Mouse (Mus musculus) testis, postnatal 14 days (tissue): ENCODE data around the gene Tmem132d.

Source experiments
- DNase-seq: peaks from one replicate; pipeline ENCODE4 v3.0.0; 2021; ENCODE audit warnings: low spot score

Gene Tmem132d

GRCm38 (mm10) chr5:127926686-127927085 lies 506.2 kb downstream of the Tmem132d start:
- no peak for DNase-seq

GRCm38 (mm10) chr5:127924106-127924505 lies 508.8 kb downstream of the Tmem132d start:
- no peak for DNase-seq

GRCm38 (mm10) chr5:127919171-127919570 lies 513.7 kb downstream of the Tmem132d start:
- DNase-seq = no peak

GRCm38 (mm10) chr5:127918376-127918775 lies 514.5 kb downstream of the Tmem132d start:
- no peak for DNase-seq

- DNase-seq = no peak
Measured at GRCm38 (mm10) chr5:127914157-127914556, 518.7 kb downstream of the Tmem132d start.

GRCm38 (mm10) chr5:127911603-127912002 lies 521.3 kb downstream of the Tmem132d start:
- no peak for DNase-seq

- DNase-seq = no peak
Measured at GRCm38 (mm10) chr5:127910356-127910755, 522.5 kb downstream of the Tmem132d start.

GRCm38 (mm10) chr5:127895176-127895575 lies 537.7 kb downstream of the Tmem132d start:
- DNase-seq = no peak

- DNase-seq = no peak
Measured at GRCm38 (mm10) chr5:127885566-127886505, 547.0 kb downstream of the Tmem132d start.

GRCm38 (mm10) chr5:127883021-127883420 lies 549.9 kb downstream of the Tmem132d start:
- DNase-seq = no peak

- DNase-seq = no peak
Measured at GRCm38 (mm10) chr5:127874461-127874860, 558.4 kb downstream of the Tmem132d start.

- no peak for DNase-seq
Measured at GRCm38 (mm10) chr5:127865157-127865556, 567.7 kb downstream of the Tmem132d start.

- DNase-seq = no peak
Measured at GRCm38 (mm10) chr5:127859719-127860118, 573.2 kb downstream of the Tmem132d start.

- DNase-seq = no peak
Measured at GRCm38 (mm10) chr5:127852305-127852704, 580.6 kb downstream of the Tmem132d start.

GRCm38 (mm10) chr5:127831791-127832190 lies 601.1 kb downstream of the Tmem132d start:
- DNase-seq = no peak

- DNase-seq = no peak
Measured at GRCm38 (mm10) chr5:127830831-127831230, 602.0 kb downstream of the Tmem132d start.

- no peak for DNase-seq
Measured at GRCm38 (mm10) chr5:127828756-127829155, 604.1 kb downstream of the Tmem132d start.

- DNase-seq = no peak
Measured at GRCm38 (mm10) chr5:127821960-127822359, 610.9 kb downstream of the Tmem132d start.

GRCm38 (mm10) chr5:127815292-127815691 lies 617.6 kb downstream of the Tmem132d start:
- DNase-seq = no peak

GRCm38 (mm10) chr5:127807419-127807818 lies 625.5 kb downstream of the Tmem132d start:
- no peak for DNase-seq

GRCm38 (mm10) chr5:127806850-127807249 lies 626.0 kb downstream of the Tmem132d start:
- DNase-seq = no peak

- no peak for DNase-seq
Measured at GRCm38 (mm10) chr5:127800907-127801306, 632.0 kb downstream of the Tmem132d start.

GRCm38 (mm10) chr5:127781221-127781620 lies 651.7 kb downstream of the Tmem132d start:
- no peak for DNase-seq

GRCm38 (mm10) chr5:127775749-127776148 lies 657.1 kb downstream of the Tmem132d start:
- DNase-seq = no peak
